Mouse (Mus musculus): Measurements from ENCODE around the gene Gm13275.
"Not testable (repeated sequence)": the region's sequence is repeated elsewhere in the genome, so short reads cannot be mapped to it uniquely, and the experiment has no call there.

DNA sequence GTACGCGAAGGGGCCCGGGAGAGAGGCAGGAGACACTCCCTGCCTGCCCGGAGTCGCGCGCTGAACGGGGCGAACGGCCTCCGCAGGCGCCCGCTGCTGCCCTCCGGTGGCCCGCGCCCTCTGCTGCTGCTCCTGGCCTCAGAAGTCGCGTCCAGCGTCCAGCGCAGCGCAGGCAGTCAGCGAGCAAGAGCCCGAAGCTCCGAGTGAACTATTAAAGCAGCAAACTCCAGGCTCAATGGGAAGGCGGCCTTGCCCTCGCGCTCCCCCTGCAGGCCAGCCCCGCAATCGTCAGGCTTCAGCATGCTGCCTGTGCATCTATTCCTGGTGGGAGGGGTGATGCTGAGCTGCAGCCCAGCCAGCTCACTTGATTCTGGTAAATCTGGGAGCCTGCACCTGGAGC, 17.7 kb upstream of the Gm13275 start, which contains the start of gene Gm13289:
- not testable (repeated sequence) for TF ChIP-seq CTCF (conservative IDR thresholded peaks at IDR 0.05; ENCODE audit: low read length); NANOG (IDR thresholded peaks at IDR 0.05; ENCODE audit: borderline replicate concordance, low read length)
